Mouse (Mus musculus) embryonic facial prominence, embryonic 13.5 days (tissue): ENCODE data around the gene Opa1. TPM values are rescaled to one million over a fixed set of nuclear protein-coding genes. Genes with fewer than 3 reads are reported as not detected.

Experiments used
- ATAC-seq: fragments of 200-750 bp; cut with Nextera tagmentation; 2 replicates; pipeline ENCODE4 v1.8.0; 2017; ENCODE audit warnings: low read depth; ENCODE audit not compliant: insufficient number of reproducible peaks, insufficient read depth, low FRiP score, low TSS enrichment
- H3K27ac ChIP-seq: fragments of 300-500 bp; sonication (generic); 2 replicates; pipeline ENCODE4 v1.5.1; 2015; ENCODE audit warnings: moderate library complexity, mild to moderate bottlenecking, inconsistent platforms
- H3K27me3 ChIP-seq: fragments of 300-500 bp; sonication (generic); 2 replicates; pipeline ENCODE4 v1.6.1; 2015; ENCODE audit warnings: mild to moderate bottlenecking, inconsistent platforms
- H3K36me3 ChIP-seq: fragments of 300-500 bp; sonication (generic); 2 replicates; pipeline ENCODE4 v1.6.1; 2015; ENCODE audit warnings: mild to moderate bottlenecking, inconsistent platforms
- H3K4me1 ChIP-seq: fragments of 300-500 bp; sonication (generic); 2 replicates; pipeline ENCODE4 v1.6.1; 2015; ENCODE audit warnings: inconsistent platforms
- H3K4me2 ChIP-seq: fragments of 300-500 bp; sonication (generic); 2 replicates; pipeline ENCODE4 v1.6.1; 2015; ENCODE audit warnings: moderate library complexity, mild to moderate bottlenecking, inconsistent platforms
- H3K4me3 ChIP-seq: fragments of 300-500 bp; sonication (generic); 2 replicates; pipeline ENCODE4 v1.5.1; 2015; ENCODE audit warnings: mild to moderate bottlenecking, inconsistent platforms
- H3K9ac ChIP-seq: fragments of 300-500 bp; sonication (generic); 2 replicates; pipeline ENCODE4 v1.6.1; 2015; ENCODE audit warnings: mild to moderate bottlenecking, inconsistent platforms
- H3K9me3 ChIP-seq: fragments of 300-500 bp; sonication (generic); 2 replicates; pipeline ENCODE4 v1.6.1; 2016; ENCODE audit warnings: inconsistent platforms
- WGBS: fragments of 180-500 bp; shearing (Covaris S2); methylation state at CpG from one replicate; pipeline ENCODE4 v1.1.7; 2015; ENCODE audit warnings: mixed read lengths; 5-methylcytosine and 5-hydroxymethylcytosine counted together
- polyA plus RNA-seq: library from polyadenylated mRNA; unstranded; fragments of >200 nt; fragmentation: Nextera tagmentation; extraction: Ambion mirVana; gene quantifications from 2 replicates; pipeline ENCODE4 v1.2.1, GENCODE M21; 2015

Opa1 gene
- polyA plus RNA-seq, 1 experiment from 2014 or later, result 29.6 TPM

DNA sequence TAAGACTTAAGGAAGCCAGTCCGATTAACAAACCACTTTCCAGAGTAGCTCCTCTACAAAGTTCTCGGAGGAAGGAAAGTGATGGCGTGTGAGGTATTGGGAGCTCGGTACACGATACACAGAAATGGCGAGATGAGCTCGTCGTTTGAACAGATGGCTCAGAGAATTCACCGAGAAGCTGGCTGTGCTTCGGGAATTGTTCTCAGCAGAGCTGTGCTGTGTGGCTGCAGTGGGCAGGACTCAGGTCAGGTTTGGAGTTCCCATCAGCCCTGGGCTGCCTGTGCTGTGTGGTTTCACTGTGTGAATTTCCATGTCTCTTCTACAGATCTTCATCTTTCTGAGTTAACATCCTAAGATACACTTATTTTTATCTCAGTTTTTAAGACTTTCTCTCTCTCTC lies 77.8 kb downstream of the Opa1 start:
- peaks cover 6% of the 10 kb centered on the region; the same call in 1 of the 2 replicates for H3K36me3 ChIP-seq
- H3K9me3 ChIP-seq, result no peaks in the 10 kb centered on the region
- ATAC-seq, result no peak
- 61% methylated on average over 10 of the region's 10 CpGs for WGBS
- H3K27me3 ChIP-seq, result no peaks in the 10 kb centered on the region; the same call in 1 of the 2 replicates
- H3K4me3 ChIP-seq, result no peak overlapping the region
- H3K9ac ChIP-seq, result no peak overlapping the region
- peaks cover 17% of the 10 kb centered on the region for H3K4me1 ChIP-seq
- H3K4me2 ChIP-seq, result no peak overlapping the region
- H3K27ac ChIP-seq, result no peak overlapping the region

DNA sequence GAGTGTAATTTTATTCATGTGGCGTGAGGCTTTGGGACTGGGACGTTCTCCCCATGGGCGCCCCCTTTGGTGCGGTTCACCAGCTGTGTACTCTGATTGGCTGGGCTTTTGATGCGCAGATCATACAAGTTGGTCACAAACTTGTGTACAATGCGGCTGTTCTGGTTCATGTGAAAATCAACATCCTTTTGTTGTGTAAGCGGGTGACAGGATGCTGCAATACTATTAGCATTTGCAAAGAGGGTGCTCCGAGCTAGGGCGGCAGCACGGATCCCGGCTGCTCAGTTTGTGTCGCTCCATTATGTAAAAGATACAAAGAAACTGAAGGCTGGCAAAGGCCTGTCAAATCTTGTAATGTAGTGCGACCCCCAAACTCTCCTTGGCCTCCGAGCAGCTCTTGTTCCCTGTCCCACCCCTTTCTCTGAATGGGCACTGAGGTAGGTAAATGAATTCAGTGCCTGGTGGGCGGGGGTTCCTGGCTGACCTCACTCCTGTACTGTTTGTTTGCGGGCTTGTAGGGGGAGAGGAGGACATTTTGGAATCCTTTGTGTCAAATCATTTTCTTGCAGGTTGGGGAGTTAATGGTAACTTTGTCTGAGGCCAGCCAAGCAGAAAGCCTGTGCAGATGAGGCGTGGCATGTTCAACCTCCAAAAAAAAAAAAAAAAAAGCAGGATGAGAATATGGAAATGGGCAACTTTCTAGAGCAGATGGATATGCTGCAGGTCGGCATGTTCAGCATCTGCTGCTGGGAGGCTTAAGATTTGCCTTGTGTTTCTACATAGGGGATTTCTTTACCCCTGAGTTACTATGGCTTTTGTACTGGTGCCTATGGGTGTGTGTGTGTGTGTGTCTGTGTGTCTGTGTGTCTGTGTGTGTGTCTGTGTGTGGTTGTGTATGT lies 78.8 kb downstream of the Opa1 start:
- Histone ChIP-seq H3K4me1 (peaks cover 17% of the 10 kb centered on the region), H3K9ac (peak overlapping the region; percentile 57), H3K9me3 (no peaks in the 10 kb centered on the region), H3K27me3 (no peaks in the 10 kb centered on the region; the same call in 1 of the 2 replicates), H3K4me2 (peak overlapping the region; percentile 60), H3K36me3 (no peaks in the 10 kb centered on the region), H3K4me3 (peak overlapping the region; percentile 27), H3K27ac (0 out of 2 replicates have a peak overlapping the region, but pooled peaks have one; percentile 48)
- no peak for ATAC-seq
- 9% methylated on average over 18 of the region's 18 CpGs for WGBS

- H3K27ac ChIP-seq, result no peak overlapping the region
Measured at GRCm38 (mm10) chr16:29659101-29659810, 80.1 kb downstream of the Opa1 start.

DNA sequence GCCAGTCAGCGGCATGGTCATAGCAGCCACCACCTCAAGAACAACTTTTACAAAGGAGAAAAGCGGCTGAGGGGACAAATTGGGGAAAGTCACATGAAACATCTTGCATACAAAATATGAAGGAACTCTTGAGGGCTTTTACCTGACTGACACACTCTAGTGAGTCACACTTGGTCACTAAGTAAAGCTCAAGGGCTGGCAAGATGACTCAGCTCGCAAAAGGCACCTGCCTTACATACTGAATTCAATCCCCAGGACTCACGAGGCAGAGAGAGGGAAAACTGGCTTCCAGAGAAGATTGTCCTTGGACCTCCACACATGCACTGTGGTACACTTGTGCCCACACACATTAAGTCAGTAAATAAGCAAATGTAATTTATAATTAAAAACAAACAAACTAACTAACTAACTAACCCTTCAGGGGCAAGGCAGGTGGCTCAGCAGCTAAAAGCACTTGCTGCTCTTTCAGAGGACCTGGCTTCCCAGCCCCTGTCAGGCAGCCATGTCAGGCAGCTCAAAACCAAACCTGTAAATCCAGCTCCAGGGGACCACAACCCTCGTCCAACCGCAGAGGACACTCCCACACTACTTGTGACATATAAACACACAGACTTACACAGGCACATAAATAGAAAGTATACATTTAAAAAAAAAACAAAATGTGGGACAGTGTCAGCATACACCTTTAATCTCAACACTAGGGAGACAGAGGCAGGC lies 84.1 kb downstream of the Opa1 start:
- WGBS, result 77% methylated on average over 6 of the region's 6 CpGs
- no peak overlapping the region for H3K9ac ChIP-seq
- ATAC-seq, result no peak
- H3K27me3 ChIP-seq, result peaks cover 4% of the 10 kb centered on the region; the same call in 1 of the 2 replicates
- H3K27ac ChIP-seq, result no peak overlapping the region
- no peaks in the 10 kb centered on the region for H3K9me3 ChIP-seq
- H3K4me3 ChIP-seq, result no peak overlapping the region
- no peak overlapping the region for H3K4me2 ChIP-seq
- peaks cover 12% of the 10 kb centered on the region for H3K4me1 ChIP-seq
- H3K36me3 ChIP-seq, result no peaks in the 10 kb centered on the region

More at GRCm38 (mm10) chr16:29659101-29659810, 80.1 kb downstream of the Opa1 start:
- H3K4me1 ChIP-seq, result peaks cover 17% of the 10 kb centered on the region
- H3K36me3 ChIP-seq, result no peaks in the 10 kb centered on the region
- no peaks in the 10 kb centered on the region; the same call in 1 of the 2 replicates for H3K27me3 ChIP-seq
- H3K9me3 ChIP-seq, result no peaks in the 10 kb centered on the region
- H3K9ac ChIP-seq, result no peak overlapping the region
- no peak overlapping the region for H3K4me2 ChIP-seq
- ATAC-seq, result no peak
- H3K4me3 ChIP-seq, result no peak overlapping the region
- WGBS, result 81% methylated on average over 13 of the region's 13 CpGs

DNA sequence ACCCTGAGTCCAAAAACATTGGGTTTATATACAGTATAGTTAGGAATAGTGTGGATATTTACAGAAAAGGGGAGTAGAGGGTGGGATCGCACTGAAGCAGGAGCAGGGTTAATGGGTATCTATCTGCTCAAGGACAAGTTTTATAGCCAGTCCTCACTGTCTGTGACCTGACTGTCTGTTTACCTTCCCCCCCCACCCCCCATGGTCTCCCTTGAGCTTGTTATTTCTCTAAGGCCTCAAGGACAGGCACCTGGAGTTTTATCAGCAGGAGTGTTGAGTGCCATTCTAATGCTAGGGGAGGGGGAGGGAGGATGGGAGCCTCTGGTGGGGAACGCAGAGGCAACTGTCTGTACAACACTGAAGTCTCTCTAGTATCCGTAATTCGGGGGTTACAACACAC lies 85.3 kb downstream of the Opa1 start:
- H3K4me3 ChIP-seq, result no peak overlapping the region
- H3K4me2 ChIP-seq, result no peak overlapping the region
- no peaks in the 10 kb centered on the region for H3K9me3 ChIP-seq
- 59% methylated on average over 4 of the region's 4 CpGs for WGBS
- no peak for ATAC-seq
- H3K4me1 ChIP-seq, result peaks cover 10% of the 10 kb centered on the region
- H3K27ac ChIP-seq, result no peak overlapping the region
- H3K27me3 ChIP-seq, result peaks cover 4% of the 10 kb centered on the region; the same call in 1 of the 2 replicates
- no peaks in the 10 kb centered on the region for H3K36me3 ChIP-seq
- H3K9ac ChIP-seq, result no peak overlapping the region

- Histone ChIP-seq H3K9me3 (no peaks in the 10 kb centered on the region), H3K27ac (no peak overlapping the region), H3K4me2 (peak overlapping the region; percentile 31; the same call in 1 of the 2 replicates), H3K36me3 (no peaks in the 10 kb centered on the region), H3K9ac (peak overlapping the region; percentile 17; the same call in 1 of the 2 replicates), H3K27me3 (0 out of 2 replicates have a peak, but pooled peaks cover 4% of the 10 kb centered on the region), H3K4me3 (no peak overlapping the region), H3K4me1 (peaks cover 10% of the 10 kb centered on the region)
- ATAC-seq, result no peak
- 12% methylated on average over 17 of the region's 17 CpGs for WGBS
Measured at GRCm38 (mm10) chr16:29666991-29667701, 88.0 kb downstream of the Opa1 start.

GRCm38 (mm10) chr16:29667702-29668061 lies 88.5 kb downstream of the Opa1 start:
- no peak for ATAC-seq

DNA sequence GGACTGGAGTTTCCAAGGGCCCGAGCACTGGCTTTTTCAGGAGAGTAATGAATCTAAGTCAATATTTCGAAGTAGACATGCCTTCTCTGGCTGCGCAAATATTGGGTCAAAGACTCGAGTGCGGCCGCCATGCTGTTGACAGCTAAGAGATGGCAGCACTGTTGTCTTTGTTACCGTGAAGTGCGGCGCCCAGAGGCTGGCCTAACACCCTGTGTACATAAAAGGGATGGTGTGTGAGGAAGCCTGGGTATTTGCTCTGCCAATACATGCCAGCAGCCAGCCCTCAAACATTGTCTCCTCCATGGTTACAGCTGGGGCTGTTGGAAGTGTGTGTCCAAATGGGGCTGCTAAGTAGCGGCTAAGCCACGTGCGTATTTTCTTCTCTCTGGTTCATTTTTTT lies 89.3 kb downstream of the Opa1 start:
- H3K4me3 ChIP-seq, result no peak overlapping the region

More at GRCm38 (mm10) chr16:29667702-29668061, 88.5 kb downstream of the Opa1 start:
- H3K36me3 ChIP-seq, result no peaks in the 10 kb centered on the region
- 0 out of 2 replicates have a peak overlapping the region, but pooled peaks have one; percentile 31 for H3K4me2 ChIP-seq
- no peak overlapping the region for H3K4me3 ChIP-seq
- peak overlapping the region; percentile 17; the same call in 1 of the 2 replicates for H3K9ac ChIP-seq
- 16% methylated on average over 5 of the region's 5 CpGs for WGBS
- H3K27me3 ChIP-seq, result 0 out of 2 replicates have a peak, but pooled peaks cover 4% of the 10 kb centered on the region
- no peaks in the 10 kb centered on the region for H3K9me3 ChIP-seq
- no peak overlapping the region for H3K27ac ChIP-seq
- peaks cover 10% of the 10 kb centered on the region for H3K4me1 ChIP-seq

DNA sequence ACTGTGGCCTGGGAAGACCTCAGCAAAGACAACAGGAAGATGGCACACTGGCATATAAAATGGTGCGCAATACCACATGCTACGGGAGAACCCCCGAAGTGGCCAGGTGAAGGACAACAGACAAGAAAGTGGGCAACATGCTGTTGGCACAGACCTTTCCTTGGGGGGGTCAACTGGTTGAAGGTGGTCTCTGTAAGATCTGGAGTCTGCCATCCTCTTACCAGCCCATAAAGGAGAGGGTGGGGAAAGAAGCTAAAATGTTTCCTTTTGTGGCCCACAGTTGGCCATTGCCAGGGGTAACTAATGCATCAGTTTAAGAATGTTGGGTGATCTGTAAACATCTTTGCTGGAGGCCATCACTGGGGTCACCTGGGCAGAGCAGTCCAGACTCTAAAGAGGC lies 91.7 kb downstream of the Opa1 start:
- 0 out of 2 replicates have a peak, but pooled peaks cover 4% of the 10 kb centered on the region for H3K27me3 ChIP-seq

More for the DNA sequence above, 89.3 kb downstream of the Opa1 start:
- Histone ChIP-seq H3K36me3 (no peaks in the 10 kb centered on the region), H3K9ac (no peak overlapping the region), H3K27me3 (0 out of 2 replicates have a peak, but pooled peaks cover 4% of the 10 kb centered on the region), H3K4me2 (no peak overlapping the region), H3K4me1 (peaks cover 10% of the 10 kb centered on the region), H3K27ac (no peak overlapping the region), H3K9me3 (0 out of 2 replicates have a peak, but pooled peaks cover 2% of the 10 kb centered on the region)
- 92% methylated on average over 12 of the region's 12 CpGs for WGBS
- ATAC-seq, result no peak

DNA sequence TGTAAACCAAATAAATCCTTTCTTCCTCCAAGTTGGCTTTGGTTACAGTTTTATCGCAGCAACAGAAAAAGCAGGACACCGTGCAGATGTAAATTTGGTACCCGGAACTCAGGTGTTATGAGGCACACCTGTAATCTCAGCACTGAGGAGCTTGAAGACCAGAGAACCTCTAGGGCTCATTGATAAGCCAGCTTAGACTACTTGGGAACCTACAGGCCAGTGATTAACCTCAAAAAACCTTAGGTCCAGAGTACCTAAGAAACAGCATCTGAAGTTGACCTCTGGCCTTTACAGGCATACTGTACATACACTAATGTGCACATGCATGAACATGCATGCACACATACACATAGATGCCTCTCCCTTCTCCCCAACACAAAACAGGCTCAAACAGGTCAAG lies 94.1 kb downstream of the Opa1 start:
- Histone ChIP-seq H3K4me1 (no peaks in the 10 kb centered on the region), H3K9ac (no peak overlapping the region), H3K4me2 (no peak overlapping the region), H3K27me3 (no peaks in the 10 kb centered on the region), H3K27ac (no peak overlapping the region), H3K4me3 (no peak overlapping the region), H3K9me3 (0 out of 2 replicates have a peak, but pooled peaks cover 2% of the 10 kb centered on the region), H3K36me3 (no peaks in the 10 kb centered on the region)
- ATAC-seq, result no peak
- 98% methylated on average over 3 of the region's 3 CpGs for WGBS

More for the DNA sequence above, 91.7 kb downstream of the Opa1 start:
- WGBS, result 96% methylated on average over 3 of the region's 3 CpGs
- Histone ChIP-seq H3K9me3 (0 out of 2 replicates have a peak, but pooled peaks cover 2% of the 10 kb centered on the region), H3K36me3 (no peaks in the 10 kb centered on the region), H3K4me3 (no peak overlapping the region), H3K4me1 (peaks cover 10% of the 10 kb centered on the region), H3K9ac (no peak overlapping the region), H3K4me2 (no peak overlapping the region), H3K27ac (no peak overlapping the region)
- ATAC-seq, result no peak
